Comparison of ENCODE assay signal across 9 mouse cellular contexts in genomic region chr5:53236136-53236535, GRCm38 (mm10). TPM values are rescaled to one million over a fixed set of nuclear protein-coding genes. Genes with fewer than 3 reads are reported as not detected.
DNase-seq lines count a peak whose midpoint lies in the region; ATAC-seq and TF ChIP-seq lines count a peak whose summit lies in the region.
"Had no signal": no experiment of that assay in that cellular context is flagged by ENCODE, and none has a peak within 500 bp of the region (broad histone marks: within the 10 kb centered on the region; RNA-seq: fewer than 3 reads in every experiment).

No protein-coding gene starts in this region.

- no peaks in the 10 kb centered on the region for H3K27me3 ChIP-seq in limb, embryonic 10.5 days (ENCODE audit: low read depth, poor library complexity, severe bottlenecking)
- H3K27me3 ChIP-seq in hindbrain, embryonic 16.5 days (replicated peaks; ENCODE audit: control insufficient read depth, insufficient read depth, low read length): no peaks in the 10 kb centered on the region

- H3K27ac ChIP-seq in layer of hippocampus, adult 2 months: no peak overlapping the region
- H3K27ac ChIP-seq in limb, embryonic 10.5 days: 0 out of 2 replicates have a peak overlapping the region, but pooled peaks have one; percentile 36
- no peak overlapping the region for H3K27ac ChIP-seq in hindbrain, embryonic 16.5 days (ENCODE audit: low read depth, low read length)

- no peak for ATAC-seq in hindbrain, embryonic 16.5 days

- peaks cover 23% of the 10 kb centered on the region for H3K4me1 ChIP-seq in limb, embryonic 10.5 days
- peaks cover 2% of the 10 kb centered on the region; the same call in 1 of the 2 replicates for H3K4me1 ChIP-seq in hindbrain, embryonic 16.5 days (ENCODE audit: control insufficient read depth, insufficient read depth, low read depth, low read length)

- no peak for TF ChIP-seq CTCF in layer of hippocampus, adult 2 months (conservative IDR thresholded peaks at IDR 0.05)

- H3K9me3 ChIP-seq in limb, embryonic 10.5 days (replicated peaks): no peaks in the 10 kb centered on the region
- no peaks in the 10 kb centered on the region for H3K9me3 ChIP-seq in hindbrain, embryonic 16.5 days (ENCODE audit: control insufficient read depth, low read length)

- no peaks in the 10 kb centered on the region for H3K36me3 ChIP-seq in limb, embryonic 10.5 days
- no peaks in the 10 kb centered on the region for H3K36me3 ChIP-seq in hindbrain, embryonic 16.5 days (ENCODE audit: control insufficient read depth, insufficient read depth, low read length)

- no peak overlapping the region for H3K4me2 ChIP-seq in hindbrain, embryonic 16.5 days (ENCODE audit: low read length)

- H3K9ac ChIP-seq in hindbrain, embryonic 16.5 days (ENCODE audit: low read depth, low read length): no peak overlapping the region

- 39% methylated on average over 5 of the region's 5 CpGs for WGBS in limb, embryonic 10.5 days
- WGBS in hindbrain, embryonic 16.5 days: 42% methylated on average over 5 of the region's 5 CpGs

- DNase-seq in adrenal gland, adult (ENCODE audit: inconsistent age in 2 of 2, low spot score in 1 of 2): peak; percentile 53 to 71
- no peak for DNase-seq in adrenal gland, postnatal 4 days (ENCODE audit: low spot score in 2 of 2)
- DNase-seq in layer of hippocampus, adult 9-11 months: peak; percentile 73
- DNase-seq in layer of hippocampus, adult 2 months (ENCODE audit: low spot score in 2 of 2): no peak
- peak; percentile 84 for DNase-seq in brain, adult 2 months (ENCODE audit: low read depth, low spot score)
- DNase-seq in limb, embryonic 10.5 days (ENCODE audit: low spot score): no peak
- no peak for DNase-seq in ovary, postnatal 10 days (ENCODE audit: low spot score)

- no peak overlapping the region for H3K4me3 ChIP-seq in layer of hippocampus, adult 2 months
- H3K4me3 ChIP-seq in limb, embryonic 10.5 days: no peak overlapping the region
- H3K4me3 ChIP-seq in hindbrain, embryonic 16.5 days (ENCODE audit: low read length): no peak overlapping the region

RNA-seq across cellular contexts. Expression of gene Sel1l3, which starts 22.4 kb away (rescaled TPM):
- 1 to 10 TPM; 7.0 to 8.0 TPM for total RNA-seq in adrenal gland, postnatal 4 days (2021)
- 10 to 100 TPM; 38.3 to 40.7 TPM for total RNA-seq in layer of hippocampus, adult 2 months (2021)
- 0.68 and 1.2 TPM in 2 replicates for polyA plus RNA-seq in limb, embryonic 10.5 days (2016; fragmentation: Nextera tagmentation; extraction: Ambion mirVana)
- 5.6 and 6.2 TPM in 2 replicates for polyA plus RNA-seq in hindbrain, embryonic 16.5 days (2015; fragmentation: Nextera tagmentation; extraction: Ambion mirVana)
- total RNA-seq: megakaryocyte-erythroid progenitor cell, adult 5-6 weeks had no signal

RNA-seq across cellular contexts. Expression of gene Smim20, which starts 30.7 kb away (rescaled TPM):
- 10 to 100 TPM; 66.2 to 71.2 TPM for total RNA-seq in adrenal gland, postnatal 4 days (2021)
- 10 to 100 TPM; 41.1 to 43.7 TPM for total RNA-seq in layer of hippocampus, adult 2 months (2021)
- 59.0 and 62.6 TPM in 2 replicates for polyA plus RNA-seq in limb, embryonic 10.5 days (2016; fragmentation: Nextera tagmentation; extraction: Ambion mirVana)
- 70.9 and 80.1 TPM in 2 replicates for polyA plus RNA-seq in hindbrain, embryonic 16.5 days (2015; fragmentation: Nextera tagmentation; extraction: Ambion mirVana)

Comparison
In these comparisons a context has a peak if more than half of its experiments do, and no peak if none do; other contexts are left out.
1. DNase-seq: peak in adrenal gland, adult (2 of 2), layer of hippocampus, adult 9-11 months (single experiment) and brain, adult 2 months (single experiment); none in adrenal gland, postnatal 4 days (0 of 2), layer of hippocampus, adult 2 months (0 of 2), limb, embryonic 10.5 days (single experiment) and ovary, postnatal 10 days (single experiment).
2. RNA of gene Sel1l3, which starts 22.4 kb away (total RNA-seq): 38.3 to 40.7 TPM in layer of hippocampus, adult 2 months; 7.0 to 8.0 TPM in adrenal gland, postnatal 4 days; every median in the first group is over 4 times any median in the second.